Mouse (Mus musculus) heart, adult 9 months (tissue): ENCODE measurements around the gene Glis2.

Source experiments
- DNase-seq, 2 experiments: peaks; one replicate each; pipeline ENCODE4 v3.0.0; 2022; ENCODE audit warnings: low spot score in 2 of 2

The Glis2 gene

DNA sequence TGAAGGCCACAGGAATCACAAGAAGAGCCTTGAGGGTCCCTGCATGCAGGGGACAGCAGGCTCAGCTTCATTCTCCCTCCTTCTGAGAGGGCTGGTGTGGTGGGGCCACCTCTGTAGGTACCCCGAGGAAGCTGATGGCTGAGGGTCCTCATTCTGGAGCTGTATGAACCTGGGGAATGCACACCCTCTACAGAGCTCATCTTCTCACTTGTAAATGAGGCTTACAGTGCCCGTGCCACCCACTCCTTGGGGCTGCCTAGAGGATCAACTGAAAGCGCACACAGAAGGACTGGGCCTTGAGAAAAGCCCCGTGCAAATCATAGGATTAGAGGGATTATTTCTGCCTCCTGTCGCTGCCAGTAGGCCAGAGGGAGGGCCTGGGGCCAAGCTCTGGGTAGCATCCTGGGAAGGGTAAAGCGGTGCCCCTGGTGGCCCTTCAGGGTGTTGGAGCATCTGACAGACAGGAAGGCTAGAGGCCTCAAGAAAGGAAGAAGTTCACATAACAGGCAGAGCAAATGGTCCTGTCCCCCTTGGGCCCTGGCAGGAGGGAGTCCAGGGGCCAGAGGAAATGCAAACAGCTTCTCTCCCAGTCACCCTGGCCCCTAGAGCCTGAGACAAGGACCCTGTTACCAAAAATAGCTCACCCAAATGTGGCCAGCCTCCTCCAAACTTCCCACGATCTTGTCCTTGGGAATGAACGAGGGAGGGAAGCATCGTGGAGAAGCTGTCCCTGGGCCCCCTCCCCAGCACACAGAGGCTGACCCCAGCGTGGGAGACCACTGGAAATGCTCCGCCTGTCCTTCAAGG, 61.5 kb downstream of the Glis2 start:
- peak in 1 of 2 experiments; percentile 58 for DNase-seq

DNA sequence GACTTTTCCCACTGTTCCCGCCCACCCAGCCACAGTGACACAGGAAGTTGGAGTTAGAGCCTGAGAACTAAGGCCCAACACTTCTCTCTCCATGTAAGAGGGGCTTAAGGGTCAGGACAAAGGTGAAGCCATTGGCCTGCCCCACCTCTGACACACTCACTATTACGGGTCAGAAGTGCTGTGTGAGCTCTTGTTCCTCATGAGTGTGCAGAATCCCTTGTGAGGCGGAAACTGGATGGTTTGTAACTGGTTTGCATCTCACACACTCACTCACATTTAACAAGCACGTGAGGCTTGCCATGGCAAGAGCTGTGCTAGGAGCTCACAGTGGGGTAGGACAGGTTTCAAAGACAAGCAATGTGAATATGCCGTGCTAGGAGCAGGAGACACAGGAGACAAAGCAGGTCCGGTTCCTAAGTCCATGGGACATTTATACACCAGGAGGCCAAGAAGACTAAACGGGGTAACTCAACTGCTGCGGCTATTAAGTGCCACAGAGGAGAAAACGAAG, 62.1 kb downstream of the Glis2 start:
- DNase-seq, result no peak

DNA sequence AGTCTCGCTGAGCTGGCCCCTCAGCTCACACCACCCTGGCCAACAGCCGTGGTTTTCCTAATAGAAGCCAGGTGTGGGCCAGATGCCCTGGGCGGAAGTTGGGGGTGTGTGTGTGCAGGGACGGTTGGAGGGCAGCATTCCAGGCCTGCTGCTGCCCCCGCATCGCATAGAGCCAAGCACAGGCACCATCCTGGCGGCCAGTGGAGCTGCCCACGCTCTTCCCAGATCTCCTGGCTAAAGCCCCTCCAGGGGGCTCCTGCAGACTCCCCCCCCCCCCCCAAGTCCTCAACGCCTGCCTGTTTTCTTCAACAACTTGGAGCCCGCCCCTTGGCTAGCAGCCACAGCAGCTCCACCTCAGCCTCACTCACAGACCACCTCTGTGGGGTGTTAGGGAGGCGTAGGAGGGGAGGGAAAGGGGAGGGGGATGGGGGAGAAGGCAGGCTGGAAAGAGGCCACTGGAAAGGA, 64.3 kb downstream of the Glis2 start:
- DNase-seq, result no peak

DNA sequence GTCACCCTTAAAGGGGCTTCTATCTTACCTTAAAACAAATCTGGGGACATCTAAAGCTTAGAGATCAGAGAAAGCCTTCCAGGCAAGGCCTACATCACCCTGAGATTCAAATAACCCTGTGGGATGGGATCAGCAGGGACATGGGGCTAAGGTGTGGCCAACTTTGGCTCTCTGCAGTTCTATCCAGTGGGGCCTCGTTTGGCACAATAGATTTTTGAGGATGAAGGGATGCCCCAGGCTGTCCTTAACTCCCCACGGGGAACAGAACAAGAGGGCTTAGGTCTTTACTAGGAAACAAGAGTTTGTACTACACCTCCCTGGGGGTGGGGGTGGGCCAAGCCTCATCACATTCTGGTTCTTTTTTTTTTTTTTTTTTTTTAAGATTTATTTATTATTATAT, 64.8 kb downstream of the Glis2 start:
- no peak for DNase-seq

DNA sequence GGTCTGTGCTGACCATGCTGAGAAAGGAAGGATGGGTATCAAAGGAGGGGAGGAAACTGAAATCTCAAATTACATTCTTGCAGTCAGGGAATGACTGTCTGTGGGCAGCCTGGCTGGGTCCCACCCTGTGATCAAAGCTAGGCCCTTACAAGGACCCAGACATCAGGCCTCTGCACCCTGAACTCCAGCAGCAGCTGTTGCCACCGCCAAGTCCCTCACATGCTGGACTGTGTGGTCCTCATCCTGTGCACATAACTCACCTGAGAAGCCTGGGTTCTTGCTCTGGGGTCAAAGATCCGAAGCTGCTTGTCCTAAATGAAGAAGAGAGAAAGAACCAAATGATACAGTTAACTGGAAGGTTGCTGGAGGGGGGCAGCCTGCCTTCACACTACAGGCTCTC, 67.1 kb downstream of the Glis2 start:
- no peak for DNase-seq

DNA sequence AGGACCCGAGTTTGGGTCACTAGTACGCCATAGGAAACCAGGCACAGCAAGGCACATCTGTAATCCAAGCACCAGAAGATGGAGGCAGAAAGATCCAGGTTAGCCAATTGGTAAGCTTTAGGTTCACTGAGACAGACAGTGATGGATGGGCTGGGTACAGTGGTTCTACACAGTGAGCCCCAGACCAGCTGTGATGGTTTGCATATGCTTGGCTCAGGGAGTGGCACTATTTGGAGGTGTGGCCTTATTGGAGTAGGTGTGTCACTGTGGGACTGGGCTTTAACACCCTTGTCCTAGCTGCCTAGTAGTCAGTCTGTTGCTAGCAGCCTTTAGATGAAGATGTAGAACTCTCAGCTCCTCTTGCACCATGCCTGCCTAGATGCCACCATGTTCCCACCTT, 69.3 kb downstream of the Glis2 start:
- DNase-seq, result no peak

DNA sequence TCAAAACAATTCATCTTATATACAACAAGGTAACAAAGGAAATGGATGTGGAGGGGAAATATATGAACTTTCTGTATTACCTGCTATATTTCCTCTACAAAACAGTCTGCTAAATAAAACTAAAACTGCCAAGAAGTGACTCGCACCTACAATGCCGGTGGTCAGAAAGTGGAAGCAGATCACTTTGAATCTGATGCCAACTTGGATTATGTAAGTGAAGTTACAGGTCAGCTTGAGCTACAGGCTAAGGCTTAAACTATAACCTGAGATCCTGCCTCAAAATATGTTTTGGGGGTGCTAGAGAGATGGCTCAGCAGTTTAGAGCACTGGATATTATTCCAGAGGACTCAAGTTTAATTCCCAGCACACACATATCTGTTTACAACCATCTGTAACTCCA, 71.2 kb downstream of the Glis2 start:
- no peak for DNase-seq

DNA sequence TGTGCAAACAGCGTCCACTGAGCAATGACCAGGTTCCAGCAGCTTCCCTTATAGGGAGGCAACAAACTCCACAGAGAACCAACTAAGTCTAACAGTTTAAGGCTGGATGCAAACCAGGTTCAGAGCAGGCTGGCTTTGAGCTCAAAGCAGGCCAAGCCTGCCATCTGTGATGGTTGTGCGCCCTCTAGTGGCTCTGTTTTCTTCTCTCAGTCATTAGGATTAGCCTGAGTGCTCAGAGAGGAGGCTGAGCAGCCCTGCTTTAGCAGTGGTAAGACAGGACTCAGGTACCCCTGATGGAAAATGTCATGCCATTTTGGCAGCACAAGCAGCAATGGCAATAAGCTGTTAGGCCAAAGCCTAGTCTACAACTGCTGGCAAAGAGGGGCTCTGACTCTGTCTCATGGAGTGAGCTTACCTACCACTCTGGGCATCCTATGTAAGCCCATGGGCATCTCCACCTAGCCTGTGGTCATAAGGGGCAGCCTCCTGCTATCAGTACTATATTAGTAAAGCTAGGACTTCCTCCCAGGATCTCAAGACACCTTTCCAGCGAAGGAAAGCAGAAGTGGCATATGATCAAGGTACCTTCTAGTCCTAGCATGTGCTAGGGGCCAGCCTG, 72.8 kb downstream of the Glis2 start:
- peak; percentile 64 to 84 for DNase-seq

DNA sequence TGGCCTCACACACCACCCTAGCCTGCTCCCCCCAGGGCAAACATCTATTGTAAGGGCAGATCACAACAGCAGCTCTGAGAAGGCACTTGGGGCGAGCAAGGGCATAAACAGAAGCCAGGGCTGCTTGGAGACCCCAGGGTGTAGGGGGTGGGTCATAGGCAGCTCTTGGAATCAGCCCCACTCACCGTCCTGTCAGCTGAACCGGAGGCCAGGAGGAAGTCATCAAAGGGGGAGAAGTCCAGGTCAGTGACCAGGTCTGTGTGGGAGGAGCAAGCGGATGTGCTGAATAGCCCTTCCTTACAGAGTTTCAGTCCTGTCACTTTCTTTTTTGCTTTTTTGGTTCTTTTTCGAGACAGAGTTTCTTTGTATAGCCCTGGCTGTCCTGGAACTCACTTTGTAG, 75.8 kb downstream of the Glis2 start:
- no peak for DNase-seq

DNA sequence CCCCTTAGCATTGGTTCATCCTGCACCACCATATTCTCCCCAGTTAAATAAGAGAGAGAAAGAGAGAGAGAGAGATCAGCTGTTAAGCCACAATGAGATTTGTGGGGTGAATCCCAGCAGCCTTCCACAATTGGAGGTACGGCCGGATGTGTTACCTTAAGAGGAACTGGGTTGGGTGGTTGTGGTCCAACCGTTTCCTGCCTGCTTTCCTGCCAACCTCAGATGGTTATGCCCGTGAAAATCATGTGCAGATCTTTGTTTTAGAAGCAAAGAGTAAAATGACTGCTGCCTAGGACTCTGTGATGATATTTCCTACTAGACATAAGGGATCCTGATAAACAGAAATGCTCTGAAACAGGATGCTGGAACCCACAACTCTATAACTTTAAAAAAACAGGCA, 79.6 kb downstream of the Glis2 start:
- DNase-seq, result no peak
